Mouse (Mus musculus): ENCODE measurements around the gene Zfp260.

Zfp260 gene

GRCm38 (mm10) chr7:30122188-30122530 lies 27.6 kb downstream of the Zfp260 start:
- DNase-seq (ENCODE audit: low read depth, low spot score): no peak

- DNase-seq (ENCODE audit: low read depth, low spot score): no peak
Observed at GRCm38 (mm10) chr7:30129900-30130299, 35.3 kb downstream of the Zfp260 start.

- no peak for DNase-seq (ENCODE audit: low read depth, low spot score)
Observed at GRCm38 (mm10) chr7:30132396-30132795, 37.8 kb downstream of the Zfp260 start.

GRCm38 (mm10) chr7:30136826-30137225 lies 42.2 kb downstream of the Zfp260 start:
- DNase-seq (ENCODE audit: low read depth, low spot score): no peak

GRCm38 (mm10) chr7:30143170-30143554 lies 48.6 kb downstream of the Zfp260 start:
- DNase-seq (ENCODE audit: low read depth, low spot score): no peak

GRCm38 (mm10) chr7:30143555-30144209 lies 49.1 kb downstream of the Zfp260 start:
- no peak for DNase-seq (ENCODE audit: low read depth, low spot score)

GRCm38 (mm10) chr7:30147011-30147410 lies 52.4 kb downstream of the Zfp260 start:
- no peak for DNase-seq (ENCODE audit: low read depth, low spot score)

GRCm38 (mm10) chr7:30154040-30154439 lies 59.5 kb downstream of the Zfp260 start:
- no peak for DNase-seq (ENCODE audit: low read depth, low spot score)

- no peak for DNase-seq (ENCODE audit: low read depth, low spot score)
Observed at GRCm38 (mm10) chr7:30155507-30155906, 60.9 kb downstream of the Zfp260 start.
